Mouse (Mus musculus) retina, postnatal 1 day (tissue): ENCODE results near the gene Spaca3.
A peak's percentile ranks its signal among the peaks of the same experiment; 100 is the strongest.

Experiments used
- DNase-seq: peaks from one replicate; pipeline ENCODE4 v3.0.0-alpha.2; 2012

Spaca3 gene

DNA sequence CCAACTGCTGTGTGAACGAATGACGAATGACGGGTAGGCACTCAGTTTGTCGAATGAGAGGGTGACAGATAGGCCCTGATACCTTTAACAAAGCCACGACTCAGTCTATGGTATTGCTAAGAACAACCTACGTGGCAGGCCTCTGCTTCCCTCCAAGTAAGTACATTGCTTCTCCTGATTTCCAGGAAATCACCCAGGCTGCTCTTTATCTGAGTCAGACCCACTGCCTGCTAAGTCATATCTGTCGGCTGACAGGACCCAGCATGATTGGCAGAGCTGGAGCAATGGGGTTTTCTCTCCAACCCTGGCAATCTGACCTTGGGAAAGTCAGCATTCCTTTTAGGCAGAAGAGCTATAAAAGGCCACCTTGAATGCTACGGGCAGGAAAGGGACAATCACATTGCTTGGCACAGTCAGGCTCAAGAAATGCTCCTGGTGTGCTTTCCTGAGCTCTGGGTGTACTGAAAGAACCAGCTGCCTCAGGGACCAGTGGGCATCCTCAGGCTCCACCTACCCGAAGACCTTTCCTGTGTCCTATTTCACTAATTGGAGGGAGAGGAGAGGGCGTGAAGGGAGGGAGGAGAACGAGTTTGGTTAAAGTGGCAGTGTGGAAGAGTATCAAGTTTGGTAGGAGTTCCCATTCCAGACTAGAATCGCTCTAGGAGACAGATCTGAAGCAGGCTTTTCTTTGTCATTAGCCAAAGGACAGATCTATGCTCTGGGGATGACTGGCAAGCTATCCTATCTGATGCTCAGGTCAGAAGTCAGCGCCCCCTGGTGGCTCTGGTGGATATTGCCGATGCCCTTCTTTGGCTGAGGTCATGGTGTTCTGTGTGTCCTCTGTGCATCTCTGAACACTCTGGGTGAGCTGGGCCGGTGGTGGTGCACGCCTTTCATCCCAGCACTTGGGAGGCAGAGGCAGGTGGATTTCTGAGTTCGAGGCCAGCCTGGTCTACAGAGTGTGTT is 14.6 kb downstream of the Spaca3 start:
- DNase-seq = peak; percentile 77

DNA sequence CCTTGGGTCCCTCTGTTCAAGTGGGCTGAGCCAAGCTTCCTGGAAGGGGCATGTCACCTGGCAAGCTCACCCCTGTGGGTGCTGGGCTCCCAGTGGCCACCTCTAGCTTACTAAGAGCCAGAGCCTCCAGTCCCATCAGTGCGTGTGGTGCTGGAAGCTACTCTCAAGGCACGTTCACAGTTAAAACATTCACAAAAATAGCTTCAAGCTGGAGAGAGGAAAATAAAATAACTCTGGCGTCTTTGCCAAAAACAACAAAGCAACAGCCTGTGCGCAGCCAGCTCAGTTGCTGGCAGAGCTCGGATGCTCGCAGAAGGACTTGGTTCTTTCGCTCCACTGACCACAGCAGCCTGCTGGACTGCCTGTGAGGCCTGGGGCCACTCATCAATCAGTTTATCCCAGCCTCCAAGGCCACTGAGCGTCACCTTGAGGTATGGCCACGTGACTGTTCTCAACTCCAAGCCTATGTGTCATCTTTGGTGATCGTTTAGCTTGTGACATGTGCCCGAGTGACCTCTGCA is 19.0 kb downstream of the Spaca3 start:
- DNase-seq = peak; percentile 62

- DNase-seq = no peak
Observed at GRCm38 (mm10) chr11:80878026-80878425, 19.9 kb downstream of the Spaca3 start.

DNA sequence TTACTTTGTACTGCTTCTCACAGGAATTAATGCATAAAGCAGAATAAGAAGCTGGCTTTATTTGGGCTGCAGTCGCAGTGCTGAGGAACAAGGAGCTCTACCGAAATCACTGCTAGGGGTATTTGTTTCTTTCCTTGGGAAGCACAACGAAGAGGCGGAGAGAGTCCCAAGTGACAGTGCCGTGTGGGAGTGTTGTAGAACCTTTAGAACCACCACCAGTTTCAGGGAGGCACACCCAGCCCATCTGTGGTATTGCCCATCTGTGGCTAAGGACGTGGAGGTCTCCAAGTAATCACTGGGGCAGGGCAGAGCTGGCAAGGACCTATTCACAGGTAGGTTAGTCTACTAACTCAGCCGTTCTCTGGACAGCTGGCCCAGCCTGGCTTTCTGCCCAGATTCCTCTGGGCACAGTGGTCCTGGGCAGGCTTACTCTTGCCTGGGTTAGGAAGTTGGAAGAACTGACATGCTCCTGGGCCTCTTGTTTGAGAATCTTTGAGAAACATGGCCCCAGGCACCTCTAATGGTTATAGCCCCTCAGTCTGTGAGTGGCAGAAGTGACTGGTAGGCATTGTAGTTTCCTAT is 24.2 kb downstream of the Spaca3 start:
- DNase-seq = no peak

GRCm38 (mm10) chr11:80884521-80885231 is 26.5 kb downstream of the Spaca3 start:
- no peak for DNase-seq

- DNase-seq = no peak
Observed at GRCm38 (mm10) chr11:80886365-80886764, 28.2 kb downstream of the Spaca3 start.

DNA sequence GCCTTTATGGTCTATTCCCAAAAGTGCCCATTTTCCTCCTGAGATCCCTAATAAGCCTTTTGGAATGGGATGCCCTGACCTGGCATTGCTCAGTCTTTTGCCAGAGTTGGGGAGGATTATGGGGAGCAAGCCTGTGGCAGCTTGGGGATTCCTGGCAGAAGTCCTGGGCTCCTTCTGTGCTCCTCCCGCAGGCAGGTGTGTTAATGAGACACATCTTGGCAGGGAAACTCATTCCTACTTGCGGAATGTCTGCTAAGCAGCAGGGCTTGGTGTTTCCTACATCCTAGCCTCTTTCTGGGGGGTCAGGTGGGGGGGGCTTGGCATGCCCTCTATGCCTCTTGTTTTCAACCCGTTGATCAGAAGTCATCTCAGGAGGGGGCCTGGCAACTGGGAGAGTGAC is 28.9 kb downstream of the Spaca3 start:
- no peak for DNase-seq

DNA sequence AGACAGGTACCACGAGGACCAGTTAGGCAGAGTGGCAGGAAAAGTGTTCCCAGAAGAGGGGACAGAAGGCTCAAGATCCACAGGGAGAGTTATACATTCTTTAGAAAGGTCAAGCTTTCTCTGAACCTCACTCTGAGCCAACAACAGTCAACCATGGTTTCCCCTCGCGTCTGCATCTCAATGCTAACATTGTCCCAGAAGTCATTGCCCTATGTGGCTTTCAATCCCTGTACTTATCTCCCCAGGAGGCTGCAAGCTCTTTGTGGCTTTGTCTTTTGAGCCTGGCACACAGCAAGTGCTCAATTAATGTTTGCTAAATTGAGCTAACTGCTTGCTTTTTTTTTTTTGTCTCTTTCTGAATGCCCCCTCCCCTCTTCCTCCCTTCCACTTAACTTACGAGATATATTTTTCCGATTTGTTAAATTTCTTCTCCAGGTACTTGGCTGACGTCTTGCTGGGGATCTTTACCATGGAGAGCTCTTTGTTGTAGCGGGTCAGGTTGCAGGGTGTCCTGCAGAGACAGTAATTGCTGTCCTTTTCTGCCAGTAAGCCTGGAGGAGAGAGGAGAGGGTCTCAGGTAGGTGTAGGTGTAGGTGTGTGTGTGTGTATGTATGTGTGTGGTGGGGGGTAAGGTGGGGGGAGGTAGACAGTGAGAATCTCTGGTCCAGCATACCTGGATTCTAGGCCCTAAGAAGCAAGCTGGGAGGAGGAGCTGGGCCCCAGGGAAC is 31.3 kb downstream of the Spaca3 start:
- no peak for DNase-seq

GRCm38 (mm10) chr11:80895853-80896252 is 37.7 kb downstream of the Spaca3 start:
- DNase-seq = no peak

DNA sequence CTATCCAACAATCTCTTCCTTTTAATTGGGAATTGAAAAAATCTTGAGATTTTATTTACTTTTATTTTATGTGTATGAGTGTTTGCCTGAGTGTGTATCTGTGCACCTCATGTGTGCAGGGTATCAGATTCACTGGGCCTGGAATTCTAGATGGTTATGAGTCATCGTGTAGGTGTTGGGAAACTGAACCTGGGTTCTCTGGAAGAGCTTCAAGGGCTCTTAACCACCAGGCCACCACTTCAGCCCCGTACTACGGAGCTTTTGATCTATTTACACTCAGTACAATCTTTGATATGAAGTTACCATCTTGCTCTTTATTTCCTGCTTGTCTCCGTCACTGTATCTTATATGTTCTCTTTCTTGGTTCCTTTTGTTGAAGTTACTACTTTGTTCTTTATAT is 42.4 kb downstream of the Spaca3 start:
- no peak for DNase-seq

- no peak for DNase-seq
Observed at GRCm38 (mm10) chr11:80902664-80903063, 44.5 kb downstream of the Spaca3 start.

- DNase-seq = no peak
Observed at GRCm38 (mm10) chr11:80903426-80903825, 45.3 kb downstream of the Spaca3 start.

- DNase-seq = no peak
Observed at GRCm38 (mm10) chr11:80904559-80904958, 46.4 kb downstream of the Spaca3 start.

- peak; percentile 75 for DNase-seq
Observed at GRCm38 (mm10) chr11:80906456-80906855, 48.3 kb downstream of the Spaca3 start.

DNA sequence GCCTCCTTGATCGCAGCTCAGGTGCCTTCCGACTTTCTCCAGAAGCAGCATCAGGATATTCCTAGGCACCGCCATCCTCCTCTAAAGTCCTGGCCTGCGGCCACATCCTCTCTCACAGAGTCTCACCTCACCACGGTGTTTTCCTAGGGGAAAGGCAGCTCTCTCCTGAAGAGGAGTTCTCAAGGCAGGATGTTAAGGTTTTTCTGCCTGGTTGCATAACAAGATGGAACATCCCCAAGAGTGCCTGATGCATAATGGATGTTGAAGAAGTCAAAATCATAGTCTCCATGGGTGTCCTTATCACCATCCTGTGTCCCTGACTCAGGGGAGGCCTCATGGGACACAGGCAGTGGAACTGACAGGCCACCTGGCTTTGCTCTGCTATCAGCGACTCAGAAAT is 49.7 kb downstream of the Spaca3 start:
- DNase-seq = no peak

GRCm38 (mm10) chr11:80912721-80913120 is 54.6 kb downstream of the Spaca3 start:
- DNase-seq = no peak

GRCm38 (mm10) chr11:80913408-80914024 is 55.4 kb downstream of the Spaca3 start:
- no peak for DNase-seq
